Mouse (Mus musculus) midbrain, embryonic 16.5 days (tissue): ENCODE data around the gene Tnpo1. TPM values are rescaled to one million over a fixed set of nuclear protein-coding genes. Genes with fewer than 3 reads are reported as not detected.

Experiments used
- ATAC-seq: fragments of 200-750 bp; cut with Nextera tagmentation; 2 replicates; pipeline ENCODE4 v1.8.0; 2017; ENCODE audit warnings: moderate TSS enrichment
- H3K27ac ChIP-seq: fragments of 300-500 bp; sonication (generic); 2 replicates; pipeline ENCODE4 v1.5.1; 2014; ENCODE audit warnings: mild to moderate bottlenecking, low read length, mixed read lengths
- H3K27me3 ChIP-seq: fragments of 300-500 bp; sonication (generic); 2 replicates; pipeline ENCODE4 v1.6.1; 2014; ENCODE audit warnings: low read depth, low read length, mixed read lengths; ENCODE audit not compliant: control insufficient read depth, insufficient read depth
- H3K36me3 ChIP-seq: fragments of 300-500 bp; sonication (generic); 2 replicates; pipeline ENCODE4 v1.6.1; 2014; ENCODE audit warnings: mild to moderate bottlenecking, low read length, moderate library complexity, mixed read lengths; ENCODE audit not compliant: control insufficient read depth, insufficient read depth
- H3K4me1 ChIP-seq: fragments of 300-500 bp; sonication (generic); 2 replicates; pipeline ENCODE4 v1.6.1; 2014; ENCODE audit warnings: mild to moderate bottlenecking, low read length, mixed read lengths; ENCODE audit not compliant: control insufficient read depth, insufficient read depth
- H3K4me2 ChIP-seq: fragments of 300-500 bp; sonication (generic); 2 replicates; pipeline ENCODE4 v1.6.1; 2014; ENCODE audit warnings: mild to moderate bottlenecking, low read length, mixed read lengths
- H3K4me3 ChIP-seq: fragments of 300-500 bp; sonication (generic); 2 replicates; pipeline ENCODE4 v1.5.1; 2014; ENCODE audit warnings: low read depth, mild to moderate bottlenecking, low read length, moderate library complexity, mixed read lengths
- H3K9ac ChIP-seq: fragments of 300-500 bp; sonication (generic); 2 replicates; pipeline ENCODE4 v1.6.1; 2014; ENCODE audit warnings: low read depth, low read length, mixed read lengths
- H3K9me3 ChIP-seq: fragments of 300-500 bp; sonication (generic); replicated peaks from 2 replicates; pipeline ENCODE4 v1.6.1; 2014; ENCODE audit warnings: mild to moderate bottlenecking, low read length, mixed read lengths; ENCODE audit not compliant: control insufficient read depth, poor library complexity, severe bottlenecking
- WGBS: fragments of 180-500 bp; shearing (Covaris S2); extraction: QIAGEN DNeasy Blood & Tissue Kit; methylation state at CpG from one replicate; pipeline ENCODE4 v1.1.7; 2014; 5-methylcytosine and 5-hydroxymethylcytosine counted together
- polyA plus RNA-seq: library from polyadenylated mRNA; unstranded; fragments of >200 nt; fragmentation: Nextera tagmentation; extraction: Ambion mirVana; gene quantifications from 2 replicates; pipeline ENCODE4 v1.2.1, GENCODE M21; 2015

The Tnpo1 gene
- polyA plus RNA-seq, 1 experiment from 2014 or later, result 40.8 TPM

DNA sequence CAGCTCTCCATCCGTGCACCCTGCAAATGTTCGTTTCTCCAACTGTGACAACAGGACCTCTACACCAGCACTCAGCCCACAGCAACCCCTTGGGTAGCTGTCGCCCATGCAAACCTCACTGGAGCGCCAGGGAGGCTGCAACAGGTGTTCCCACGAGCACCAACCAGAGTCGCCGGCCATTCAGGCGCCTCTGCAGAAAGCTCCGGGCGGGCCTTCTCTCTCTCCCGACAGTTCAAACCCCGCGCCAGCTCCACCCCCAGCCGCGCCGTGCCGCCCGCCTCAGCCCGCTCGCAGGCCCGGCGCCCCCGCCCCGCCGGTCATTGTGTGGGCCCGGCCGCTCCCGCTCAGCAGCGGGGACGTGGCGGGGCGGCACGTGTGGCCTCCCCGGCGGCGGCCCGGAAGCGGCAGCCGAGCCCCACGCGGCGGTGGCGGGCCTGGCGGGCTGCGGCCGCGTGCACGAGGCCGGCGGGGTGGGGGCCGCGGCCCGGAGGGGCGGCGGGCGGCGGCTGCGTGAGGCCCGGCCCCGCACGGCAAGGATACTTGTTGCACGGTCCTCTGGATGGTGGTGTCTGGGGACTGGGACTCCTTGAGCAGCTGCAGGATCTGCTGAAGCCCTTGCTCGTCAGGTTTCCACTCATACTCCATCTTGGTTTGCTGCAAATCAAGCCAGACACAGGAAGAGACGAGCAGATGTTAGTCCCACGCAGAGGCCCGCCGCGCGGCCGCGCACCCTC, 35.9 kb downstream of the Tnpo1 start:
- peaks cover 38% of the 10 kb centered on the region for H3K4me1 ChIP-seq
- no peaks in the 10 kb centered on the region for H3K9me3 ChIP-seq
- H3K9ac ChIP-seq, result peak overlapping the region; percentile 86
- peak overlapping the region; percentile 89 for H3K27ac ChIP-seq
- peak; percentile 77 for ATAC-seq
- WGBS, result under 1% methylated on average over 61 of the region's 71 CpGs
- peaks cover 6% of the 10 kb centered on the region for H3K36me3 ChIP-seq
- H3K4me3 ChIP-seq, result peak overlapping the region; percentile 89
- no peaks in the 10 kb centered on the region for H3K27me3 ChIP-seq
- H3K4me2 ChIP-seq, result peak overlapping the region; percentile 91

- Histone ChIP-seq H3K4me1 (peaks cover 35% of the 10 kb centered on the region), H3K4me3 (no peak overlapping the region), H3K36me3 (peaks cover 7% of the 10 kb centered on the region), H3K4me2 (peak overlapping the region; percentile 7; the same call in 1 of the 2 replicates), H3K9ac (no peak overlapping the region), H3K9me3 (no peaks in the 10 kb centered on the region), H3K27me3 (no peaks in the 10 kb centered on the region), H3K27ac (no peak overlapping the region)
- ATAC-seq, result no peak
- WGBS, result 12% methylated on average over 11 of the region's 12 CpGs
Observed at GRCm38 (mm10) chr13:98889211-98889610, 37.0 kb downstream of the Tnpo1 start.

- no peak overlapping the region for H3K9ac ChIP-seq
- no peak overlapping the region for H3K4me3 ChIP-seq
- H3K27me3 ChIP-seq, result no peaks in the 10 kb centered on the region
- peaks cover 3% of the 10 kb centered on the region; the same call in 1 of the 2 replicates for H3K4me1 ChIP-seq
- ATAC-seq, result no peak
- H3K9me3 ChIP-seq, result no peaks in the 10 kb centered on the region
- no peak overlapping the region for H3K4me2 ChIP-seq
- H3K27ac ChIP-seq, result no peak overlapping the region
- 94% methylated on average over 5 of the region's 5 CpGs for WGBS
- H3K36me3 ChIP-seq, result peaks cover 21% of the 10 kb centered on the region
Observed at GRCm38 (mm10) chr13:98883774-98884173, 42.4 kb downstream of the Tnpo1 start.

GRCm38 (mm10) chr13:98881991-98882390, 44.2 kb downstream of the Tnpo1 start:
- Histone ChIP-seq H3K4me2 (no peak overlapping the region), H3K27ac (no peak overlapping the region), H3K4me1 (no peaks in the 10 kb centered on the region), H3K4me3 (no peak overlapping the region), H3K27me3 (no peaks in the 10 kb centered on the region), H3K36me3 (peaks cover 16% of the 10 kb centered on the region), H3K9me3 (no peaks in the 10 kb centered on the region), H3K9ac (no peak overlapping the region)
- ATAC-seq, result no peak
- WGBS, result 88% methylated on average over 1 of the region's 1 CpGs

DNA sequence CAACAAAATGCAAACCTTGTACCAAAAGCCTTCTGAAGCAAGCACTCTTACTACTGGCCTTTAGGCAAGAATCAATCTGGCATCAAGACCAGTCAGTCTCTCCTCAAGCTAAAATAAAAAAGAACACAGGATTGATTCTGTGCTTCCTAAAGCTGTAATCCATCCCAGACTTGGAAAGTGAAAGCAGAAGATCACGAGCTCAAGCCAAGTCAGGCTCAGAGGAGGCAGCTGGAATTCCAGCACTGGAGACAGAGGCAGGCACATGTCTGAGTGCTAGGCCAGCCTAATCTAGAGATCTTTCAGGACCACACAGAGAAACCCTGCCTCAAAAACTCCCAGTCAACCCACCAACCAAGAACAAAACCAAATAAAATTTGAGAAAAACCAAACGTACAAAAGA, 45.8 kb downstream of the Tnpo1 start:
- Histone ChIP-seq H3K27me3 (no peaks in the 10 kb centered on the region), H3K27ac (no peak overlapping the region), H3K4me1 (no peaks in the 10 kb centered on the region), H3K4me2 (no peak overlapping the region), H3K36me3 (peaks cover 15% of the 10 kb centered on the region), H3K4me3 (no peak overlapping the region), H3K9ac (no peak overlapping the region), H3K9me3 (no peaks in the 10 kb centered on the region)
- 68% methylated on average over 2 of the region's 2 CpGs for WGBS
- ATAC-seq, result no peak

DNA sequence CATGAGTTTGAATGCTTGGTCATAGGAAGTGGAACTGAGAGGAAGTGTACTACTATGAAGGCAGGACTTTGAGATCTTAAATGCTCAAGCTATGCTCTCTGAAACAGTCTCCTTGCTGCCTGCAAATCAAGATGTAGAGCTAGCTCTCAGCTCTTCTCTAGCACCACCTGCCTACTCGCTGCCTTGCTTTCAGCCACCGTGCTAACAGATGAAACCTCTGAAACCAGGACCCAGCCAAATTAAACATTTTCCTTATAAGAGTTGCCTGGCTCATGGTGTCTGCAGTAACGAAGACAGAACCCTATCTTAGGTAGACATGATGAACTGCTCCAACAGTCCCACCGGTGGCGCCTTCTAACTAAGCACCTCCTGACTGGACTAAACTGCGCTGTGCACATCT, 46.8 kb downstream of the Tnpo1 start:
- Histone ChIP-seq H3K36me3 (peaks cover 20% of the 10 kb centered on the region), H3K9ac (no peak overlapping the region), H3K4me2 (no peak overlapping the region), H3K4me1 (no peaks in the 10 kb centered on the region), H3K27ac (no peak overlapping the region; the same call in 1 of the 2 replicates), H3K27me3 (no peaks in the 10 kb centered on the region), H3K9me3 (no peaks in the 10 kb centered on the region), H3K4me3 (no peak overlapping the region)
- ATAC-seq, result no peak
- WGBS, result 96% methylated on average over 6 of the region's 6 CpGs

DNA sequence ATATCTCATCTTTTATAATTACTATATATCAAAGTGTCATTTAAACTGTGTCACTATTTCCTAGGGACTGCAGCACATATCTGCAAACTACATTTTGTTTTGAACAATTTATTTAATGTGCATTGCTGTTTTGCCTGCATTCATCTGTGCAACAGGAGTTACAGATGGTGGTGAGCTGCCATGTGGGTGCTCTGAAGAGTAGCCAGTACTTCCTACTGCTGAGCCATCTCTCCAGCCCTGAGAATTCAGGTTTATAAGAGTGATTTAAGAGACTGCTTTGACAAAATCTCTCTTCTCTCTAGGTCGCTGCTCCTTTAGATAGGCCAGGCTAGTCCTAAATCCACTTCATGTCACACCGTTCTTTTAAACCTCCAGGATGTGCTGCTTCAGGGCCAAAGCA, 49.0 kb downstream of the Tnpo1 start:
- WGBS, result 95% methylated on average over 2 of the region's 2 CpGs

GRCm38 (mm10) chr13:98874727-98875126, 51.5 kb downstream of the Tnpo1 start:
- Histone ChIP-seq H3K9ac (no peak overlapping the region), H3K4me1 (peaks cover 6% of the 10 kb centered on the region), H3K27ac (no peak overlapping the region), H3K4me3 (no peak overlapping the region), H3K36me3 (peaks cover 19% of the 10 kb centered on the region), H3K27me3 (no peaks in the 10 kb centered on the region), H3K4me2 (no peak overlapping the region), H3K9me3 (no peaks in the 10 kb centered on the region)
- 84% methylated on average over 3 of the region's 3 CpGs for WGBS
- ATAC-seq, result no peak

More for the DNA sequence above, 49.0 kb downstream of the Tnpo1 start:
- H3K4me1 ChIP-seq, result peaks cover 6% of the 10 kb centered on the region
- peaks cover 12% of the 10 kb centered on the region for H3K36me3 ChIP-seq
- no peak overlapping the region for H3K4me2 ChIP-seq
- H3K27ac ChIP-seq, result no peak overlapping the region
- H3K4me3 ChIP-seq, result no peak overlapping the region
- no peak overlapping the region for H3K9ac ChIP-seq
- no peak for ATAC-seq
- H3K9me3 ChIP-seq, result no peaks in the 10 kb centered on the region
- no peaks in the 10 kb centered on the region for H3K27me3 ChIP-seq

GRCm38 (mm10) chr13:98872273-98872847, 53.8 kb downstream of the Tnpo1 start:
- H3K36me3 ChIP-seq, result peaks cover 28% of the 10 kb centered on the region
- H3K27ac ChIP-seq, result peak overlapping the region; percentile 60
- H3K4me1 ChIP-seq, result peaks cover 6% of the 10 kb centered on the region
- H3K27me3 ChIP-seq, result no peaks in the 10 kb centered on the region
- H3K4me2 ChIP-seq, result no peak overlapping the region
- no peaks in the 10 kb centered on the region for H3K9me3 ChIP-seq
- no peak overlapping the region for H3K4me3 ChIP-seq
- peak; percentile 63 for ATAC-seq
- no peak overlapping the region for H3K9ac ChIP-seq
- WGBS, result 15% methylated on average over 7 of the region's 7 CpGs
